Mouse (Mus musculus) stomach, postnatal 0 days (tissue): ENCODE measurements around the gene Tnfsf8. TPM values are rescaled to one million over a fixed set of nuclear protein-coding genes. Genes with fewer than 3 reads are reported as not detected.

Source experiments
- ATAC-seq: fragments of 200-750 bp; cut with Nextera tagmentation; 2 replicates; pipeline ENCODE4 v1.8.0; 2017; ENCODE audit not compliant: low FRiP score, low TSS enrichment
- DNase-seq: peaks from one replicate; pipeline ENCODE4 v3.0.0-alpha.2; 2016; ENCODE audit warnings: low spot score
- H3K27ac ChIP-seq: fragments of 300-500 bp; sonication (generic); replicated peaks from 2 replicates; pipeline ENCODE4 v1.5.1; 2014; ENCODE audit warnings: mild to moderate bottlenecking, control low read depth
- H3K27me3 ChIP-seq: fragments of 300-500 bp; sonication (generic); 2 replicates; pipeline ENCODE4 v1.6.1; 2014; ENCODE audit warnings: low read length; ENCODE audit not compliant: control insufficient read depth, insufficient read depth
- H3K36me3 ChIP-seq: fragments of 300-500 bp; sonication (generic); 2 replicates; pipeline ENCODE4 v1.6.1; 2014; ENCODE audit warnings: low read length, mixed read lengths; ENCODE audit not compliant: control insufficient read depth, insufficient read depth
- H3K4me1 ChIP-seq: fragments of 300-500 bp; sonication (generic); replicated peaks from 2 replicates; pipeline ENCODE4 v1.6.1; 2014; ENCODE audit warnings: antibody characterized with exemption; ENCODE audit not compliant: control insufficient read depth, insufficient read depth
- H3K4me2 ChIP-seq: fragments of 300-500 bp; sonication (generic); replicated peaks from 2 replicates; pipeline ENCODE4 v1.6.1; 2014; ENCODE audit warnings: low read depth, mild to moderate bottlenecking, control low read depth, moderate library complexity
- H3K4me3 ChIP-seq: fragments of 300-500 bp; sonication (generic); 2 replicates; pipeline ENCODE4 v1.5.1; 2014; ENCODE audit warnings: low read depth, low read length, control low read depth
- H3K9ac ChIP-seq: fragments of 300-500 bp; sonication (generic); 2 replicates; pipeline ENCODE4 v1.6.1; 2014; ENCODE audit warnings: mild to moderate bottlenecking, low read length, control low read depth, mixed read lengths
- H3K9me3 ChIP-seq: fragments of 300-500 bp; sonication (generic); 2 replicates; pipeline ENCODE4 v1.6.1; 2016; ENCODE audit warnings: low read length; ENCODE audit not compliant: control insufficient read depth
- CTCF ChIP-seq: IDR thresholded peaks from 2 replicates; pipeline ENCODE4 v1.5.1; 2016; ENCODE audit warnings: antibody characterized with exemption, low read depth, mild to moderate bottlenecking, moderate library complexity
- EP300 ChIP-seq: optimal IDR thresholded peaks from 2 replicates; pipeline ENCODE3; 2016; ENCODE audit warnings: antibody characterized with exemption
- whole genome bisulfite sequencing: fragments of 180-500 bp; shearing (Covaris S2); extraction: QIAGEN DNeasy Blood & Tissue Kit; methylation state at CpG from one replicate; pipeline ENCODE4 v1.1.7; 2014; 5-methylcytosine and 5-hydroxymethylcytosine counted together
- polyA plus RNA-seq: library from polyadenylated mRNA; unstranded; fragments of >200 nt; fragmentation: Nextera tagmentation; extraction: Ambion mirVana; gene quantifications from 2 replicates; pipeline ENCODE4 v1.2.1, GENCODE M21; 2015

The Tnfsf8 gene
- polyA plus RNA-seq, 1 experiment from 2014 or later, result not detected

DNA sequence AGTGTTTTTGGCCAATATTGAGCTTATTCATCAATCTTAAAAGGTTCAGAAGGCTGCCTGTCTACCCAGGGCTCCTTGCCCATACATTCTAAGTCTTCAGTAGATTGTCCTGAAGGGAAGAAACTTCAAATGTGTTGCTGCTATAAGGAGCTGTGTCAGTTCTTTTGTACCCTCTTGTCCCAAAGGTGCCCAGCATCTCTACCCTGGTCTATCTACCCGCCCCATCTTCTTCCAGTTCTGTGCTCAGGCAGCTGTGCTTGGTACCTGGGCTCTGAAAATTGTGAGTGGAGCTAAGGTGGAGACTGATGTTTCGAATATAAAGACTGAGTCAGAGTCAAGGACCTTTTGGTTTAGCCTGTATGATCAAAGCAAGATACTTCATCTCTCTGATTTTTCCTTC lies 11.1 kb downstream of the Tnfsf8 start:
- H3K9ac ChIP-seq, result no peak overlapping the region
- no peak for ATAC-seq
- no peaks in the 10 kb centered on the region for H3K9me3 ChIP-seq
- H3K4me3 ChIP-seq, result no peak overlapping the region
- no peak for DNase-seq
- no peak overlapping the region for H3K27ac ChIP-seq
- no peak overlapping the region for H3K4me2 ChIP-seq
- 94% methylated on average over 2 of the region's 2 CpGs for WGBS
- no peak for TF ChIP-seq CTCF
- no peaks in the 10 kb centered on the region for H3K27me3 ChIP-seq
- H3K4me1 ChIP-seq, result no peaks in the 10 kb centered on the region
- no peaks in the 10 kb centered on the region for H3K36me3 ChIP-seq

DNA sequence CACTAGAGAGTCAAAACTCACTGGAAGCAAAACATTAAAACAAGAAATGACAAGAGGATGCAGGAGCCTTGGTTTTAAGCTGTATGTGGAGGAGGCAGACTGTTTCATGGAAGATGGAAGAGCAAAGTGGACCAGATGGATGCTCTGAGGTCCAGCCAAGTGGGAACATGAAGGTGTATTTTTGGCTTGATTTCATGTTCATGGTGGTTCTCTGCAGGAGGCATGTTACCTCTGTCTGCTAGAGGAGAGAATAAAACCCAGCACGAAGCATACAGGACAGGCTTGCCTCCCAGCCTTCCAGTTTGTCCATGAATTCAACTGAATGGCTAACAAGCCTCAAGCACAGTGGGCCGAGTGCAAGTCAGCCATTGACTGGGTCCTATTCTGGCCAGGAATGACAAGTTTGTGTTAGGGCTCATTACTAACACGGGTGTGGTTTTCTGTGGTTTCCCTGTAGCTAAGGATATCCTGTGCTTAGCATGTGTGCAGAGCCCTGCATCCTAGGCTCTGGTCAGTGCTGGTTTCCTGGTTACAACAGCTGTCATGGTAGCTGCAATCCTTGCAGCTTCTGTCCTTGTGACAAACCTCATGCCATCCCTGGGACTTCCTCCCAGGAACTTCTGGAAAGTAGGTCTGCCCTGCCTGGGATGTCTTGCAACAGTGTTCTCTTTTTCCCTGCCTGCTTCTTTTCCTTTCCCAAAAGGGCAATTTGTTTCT lies 14.1 kb downstream of the Tnfsf8 start:
- Histone ChIP-seq H3K4me1 (no peaks in the 10 kb centered on the region), H3K9me3 (no peaks in the 10 kb centered on the region), H3K27ac (no peak overlapping the region), H3K4me2 (no peak overlapping the region), H3K27me3 (no peaks in the 10 kb centered on the region), H3K36me3 (no peaks in the 10 kb centered on the region), H3K9ac (no peak overlapping the region), H3K4me3 (no peak overlapping the region)
- 61% methylated on average over 3 of the region's 3 CpGs for WGBS
- TF ChIP-seq CTCF (no peak), EP300 (no peak)
- no peak for DNase-seq
- no peak for ATAC-seq

DNA sequence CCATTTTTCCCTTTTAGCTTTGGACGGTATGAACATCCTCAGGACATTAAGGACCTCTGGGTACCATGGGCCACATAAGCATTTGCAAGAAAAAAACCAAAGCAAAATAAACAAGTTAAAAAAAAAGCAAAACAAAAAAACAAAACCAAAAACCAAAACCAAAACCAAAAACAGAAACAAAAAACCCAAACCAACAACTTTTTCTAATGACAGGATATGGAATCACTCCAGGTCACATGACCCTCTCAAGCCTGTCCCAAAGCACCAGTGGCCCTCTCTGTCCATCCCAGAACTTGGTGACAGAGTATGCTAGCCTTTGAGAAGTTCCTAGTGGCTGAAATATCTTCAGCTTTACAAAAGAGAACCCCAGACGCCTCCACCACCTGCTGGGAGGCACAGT lies 15.4 kb downstream of the Tnfsf8 start:
- 85% methylated on average over 2 of the region's 2 CpGs for WGBS
- no peaks in the 10 kb centered on the region for H3K9me3 ChIP-seq
- ATAC-seq, result no peak
- H3K4me3 ChIP-seq, result no peak overlapping the region
- DNase-seq, result no peak
- H3K4me2 ChIP-seq, result no peak overlapping the region
- TF ChIP-seq CTCF (no peak), EP300 (no peak)
- no peaks in the 10 kb centered on the region for H3K36me3 ChIP-seq
- H3K27me3 ChIP-seq, result no peaks in the 10 kb centered on the region
- no peak overlapping the region for H3K27ac ChIP-seq
- no peaks in the 10 kb centered on the region for H3K4me1 ChIP-seq
- no peak overlapping the region for H3K9ac ChIP-seq

DNA sequence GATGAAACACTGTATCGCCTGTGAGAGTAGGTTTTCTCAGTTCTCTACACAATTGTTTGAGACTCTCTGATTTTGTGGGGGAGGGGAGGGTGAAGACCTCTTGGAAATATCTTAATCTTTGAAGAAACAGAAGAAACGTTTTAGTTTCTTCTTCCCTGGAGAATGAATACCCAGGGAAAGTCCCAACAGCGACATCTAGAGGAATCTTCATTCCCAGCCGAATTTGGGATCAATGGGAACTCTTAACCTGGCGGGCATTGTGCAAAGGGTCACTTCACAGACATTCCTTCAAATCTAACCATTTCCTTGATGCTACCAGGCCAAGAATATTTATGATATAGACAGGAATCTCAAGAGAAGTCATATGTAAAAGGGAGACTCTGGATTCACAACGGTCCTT lies 17.2 kb downstream of the Tnfsf8 start:
- Histone ChIP-seq H3K27me3 (no peaks in the 10 kb centered on the region), H3K4me3 (no peak overlapping the region), H3K27ac (no peak overlapping the region), H3K9me3 (no peaks in the 10 kb centered on the region), H3K4me2 (no peak overlapping the region), H3K4me1 (no peaks in the 10 kb centered on the region), H3K9ac (no peak overlapping the region), H3K36me3 (no peaks in the 10 kb centered on the region)
- no peak for TF ChIP-seq EP300
- TF ChIP-seq CTCF, result peak; percentile 79
- 24% methylated on average over 6 of the region's 6 CpGs for WGBS
- DNase-seq, result peak; percentile 17
- no peak for ATAC-seq

DNA sequence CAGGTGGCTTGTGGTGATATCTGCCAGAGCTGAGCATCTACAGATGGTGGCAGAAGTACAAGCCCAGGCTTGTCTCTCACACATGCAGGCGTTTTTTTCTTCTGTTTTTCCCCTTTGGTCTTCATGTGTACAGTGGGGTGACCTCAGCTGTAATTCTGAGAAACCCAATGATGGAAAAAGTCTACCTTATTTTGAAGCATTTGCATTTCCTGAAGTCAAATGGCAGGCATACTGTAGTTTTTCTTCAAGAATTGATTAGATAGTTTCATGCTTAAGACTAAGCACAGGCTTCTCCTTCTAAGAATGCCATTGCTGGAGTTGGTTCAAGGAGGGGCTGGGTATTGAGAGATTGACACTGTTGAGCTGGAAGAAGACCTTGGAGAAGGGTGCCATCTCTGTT lies 18.9 kb downstream of the Tnfsf8 start:
- Histone ChIP-seq H3K27me3 (no peaks in the 10 kb centered on the region), H3K9ac (no peak overlapping the region), H3K9me3 (no peaks in the 10 kb centered on the region), H3K4me2 (no peak overlapping the region), H3K4me3 (no peak overlapping the region), H3K4me1 (no peaks in the 10 kb centered on the region), H3K36me3 (no peaks in the 10 kb centered on the region), H3K27ac (no peak overlapping the region)
- ATAC-seq (no peak), DNase-seq (no peak)
- no peak for TF ChIP-seq EP300
- TF ChIP-seq CTCF, result no peak
- 64% methylated on average over 1 of the region's 1 CpGs for WGBS

DNA sequence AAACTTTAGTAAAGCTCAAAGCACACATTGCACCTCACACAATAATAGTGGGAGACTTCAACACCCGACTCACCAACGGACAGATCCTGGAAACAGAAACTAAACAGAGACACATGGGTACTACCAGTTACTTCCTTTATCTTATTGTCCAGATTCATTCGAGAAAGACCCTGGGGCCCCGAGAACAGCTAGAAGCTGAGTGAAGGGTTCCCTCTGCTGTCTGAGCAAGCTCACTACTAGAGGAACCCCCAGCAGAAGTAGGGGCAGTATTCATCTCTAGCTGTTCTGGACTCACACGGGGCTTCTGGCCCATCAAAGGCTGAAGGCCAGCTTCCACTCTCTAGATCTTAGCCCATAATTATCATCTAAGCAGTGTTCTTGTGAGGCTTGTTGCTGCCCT lies 20.7 kb downstream of the Tnfsf8 start:
- WGBS, result 46% methylated on average over 5 of the region's 5 CpGs
- no peak overlapping the region for H3K4me3 ChIP-seq
- H3K27me3 ChIP-seq, result no peaks in the 10 kb centered on the region
- H3K4me2 ChIP-seq, result no peak overlapping the region
- no peak for DNase-seq
- no peaks in the 10 kb centered on the region for H3K36me3 ChIP-seq
- H3K9me3 ChIP-seq, result no peaks in the 10 kb centered on the region
- no peak for ATAC-seq
- no peaks in the 10 kb centered on the region for H3K4me1 ChIP-seq
- no peak overlapping the region for H3K27ac ChIP-seq
- H3K9ac ChIP-seq, result no peak overlapping the region
- TF ChIP-seq EP300, result no peak
- peak; percentile 62 for TF ChIP-seq CTCF
